Mouse (Mus musculus): ENCODE results near the gene Ap2s1. TPM values are rescaled to one million over a fixed set of nuclear protein-coding genes. Genes with fewer than 3 reads are reported as not detected.
A peak's percentile ranks its signal among the peaks of the same experiment; 100 is the strongest.
"Not testable (repeated sequence)": the region's sequence is repeated elsewhere in the genome, so short reads cannot be mapped to it uniquely, and the experiment has no call there.

The Ap2s1 gene
- 118 and 124 TPM in 2 replicates for polyA plus RNA-seq (2011; ENCODE audit: insufficient read length, low read depth, missing spikeins)

DNA sequence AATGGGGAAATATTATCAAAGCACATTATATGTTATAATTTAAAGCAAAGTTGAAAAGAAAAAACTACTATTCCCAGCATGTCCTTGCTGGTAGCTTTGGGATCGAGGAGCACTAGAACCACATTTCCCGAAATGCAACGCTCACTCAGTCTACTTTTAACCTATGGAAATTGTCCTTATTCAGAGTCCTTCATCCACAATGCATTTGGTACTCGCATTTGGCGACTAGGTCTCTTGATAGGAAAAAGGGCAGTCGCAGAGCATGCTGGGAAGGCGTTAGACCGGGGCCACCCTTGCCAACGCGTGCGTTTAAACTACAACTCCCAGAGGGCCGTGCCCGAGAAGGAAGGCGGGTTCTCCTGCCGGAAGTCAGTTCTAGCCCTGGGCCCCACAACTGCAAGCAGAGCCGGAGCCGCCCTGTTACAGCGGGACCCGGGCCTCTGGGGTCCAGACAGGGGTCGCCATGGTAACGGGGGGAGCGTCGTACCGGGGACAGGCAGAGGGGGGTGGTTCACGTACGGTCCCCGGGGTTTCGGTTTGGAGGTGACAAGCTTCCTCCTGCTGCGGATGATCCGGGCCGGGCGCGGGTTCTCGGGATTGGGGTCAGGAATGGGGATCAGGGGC, at the start of gene Ap2s1:
TSS of gene Ap2s1 (plus strand) at position 338 of the 624 bp plus-strand sequence.
- H3K4me1 ChIP-seq (ENCODE audit: control insufficient read depth, insufficient read depth, low read length): peaks cover 6% of the 10 kb centered on the region; the same call in 1 of the 2 replicates
- TF ChIP-seq CTCF (IDR thresholded peaks at IDR 0.05; ENCODE audit: borderline replicate concordance, insufficient read depth, low read length) (no peak), POLR2A (IDR thresholded peaks at IDR 0.05; ENCODE audit: low read depth, low read length) (peak; percentile 67)
- H3K27ac ChIP-seq (ENCODE audit: insufficient read depth, low read length): no peak within 1 kb of the TSS
- H3K4me3 ChIP-seq (ENCODE audit: insufficient read depth, low read length): peak within 1 kb of the TSS; percentile 97

DNA sequence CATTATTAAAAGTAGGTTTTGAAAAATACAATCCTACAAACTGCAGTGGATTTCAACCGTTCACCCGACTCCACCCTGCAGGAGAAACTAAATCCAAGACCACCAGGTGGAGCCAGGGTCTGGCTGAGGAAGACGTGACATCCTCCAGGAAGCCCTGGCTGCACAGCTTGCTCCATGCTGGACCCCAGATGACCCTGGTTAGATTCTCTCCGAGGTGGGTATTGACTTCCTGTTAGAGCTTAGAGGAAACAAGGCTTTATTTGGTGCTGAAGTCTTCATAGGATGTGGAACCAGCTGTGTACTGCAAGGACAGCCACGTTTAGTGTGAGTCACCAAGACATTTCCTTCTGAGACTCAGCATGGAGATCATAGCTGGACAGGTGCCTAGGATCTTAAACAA, 49.0 kb upstream of the Ap2s1 start:
- no peak for TF ChIP-seq CTCF (IDR thresholded peaks at IDR 0.05; ENCODE audit: borderline replicate concordance, insufficient read depth, low read length)
- TF ChIP-seq POLR2A (IDR thresholded peaks at IDR 0.05; ENCODE audit: low read depth, low read length): no peak

DNA sequence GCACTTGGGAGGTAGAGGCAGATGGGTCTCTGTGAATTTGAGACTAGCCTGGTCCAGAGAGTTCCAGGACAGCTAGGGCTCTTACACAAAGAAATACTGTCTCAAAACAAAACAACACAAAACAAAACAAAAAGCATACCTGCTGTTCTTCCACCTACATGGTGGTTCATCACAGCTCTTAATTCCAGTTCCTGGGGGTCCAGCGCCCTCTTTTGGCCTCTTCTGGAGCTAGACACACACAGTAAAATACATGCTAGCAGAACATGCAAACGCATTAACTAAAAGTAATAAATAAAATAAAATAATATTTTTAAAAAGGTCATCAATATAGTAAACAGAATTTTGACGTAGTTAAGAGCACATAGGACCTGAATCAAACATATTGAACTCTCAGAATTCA, 43.2 kb upstream of the Ap2s1 start:
- H3K4me1 ChIP-seq (ENCODE audit: control insufficient read depth, insufficient read depth, low read length): no peaks in the 10 kb centered on the region
- H3K4me3 ChIP-seq (ENCODE audit: insufficient read depth, low read length): no peak overlapping the region
- H3K27ac ChIP-seq (ENCODE audit: insufficient read depth, low read length): no peak overlapping the region
- TF ChIP-seq CTCF (IDR thresholded peaks at IDR 0.05; ENCODE audit: borderline replicate concordance, insufficient read depth, low read length) (no peak), POLR2A (IDR thresholded peaks at IDR 0.05; ENCODE audit: low read depth, low read length) (no peak)

More for the DNA sequence above, 49.0 kb upstream of the Ap2s1 start:
- no peak overlapping the region for H3K4me3 ChIP-seq (ENCODE audit: insufficient read depth, low read length)
- H3K27ac ChIP-seq (ENCODE audit: insufficient read depth, low read length): no peak overlapping the region
- H3K4me1 ChIP-seq (ENCODE audit: control insufficient read depth, insufficient read depth, low read length): no peaks in the 10 kb centered on the region

DNA sequence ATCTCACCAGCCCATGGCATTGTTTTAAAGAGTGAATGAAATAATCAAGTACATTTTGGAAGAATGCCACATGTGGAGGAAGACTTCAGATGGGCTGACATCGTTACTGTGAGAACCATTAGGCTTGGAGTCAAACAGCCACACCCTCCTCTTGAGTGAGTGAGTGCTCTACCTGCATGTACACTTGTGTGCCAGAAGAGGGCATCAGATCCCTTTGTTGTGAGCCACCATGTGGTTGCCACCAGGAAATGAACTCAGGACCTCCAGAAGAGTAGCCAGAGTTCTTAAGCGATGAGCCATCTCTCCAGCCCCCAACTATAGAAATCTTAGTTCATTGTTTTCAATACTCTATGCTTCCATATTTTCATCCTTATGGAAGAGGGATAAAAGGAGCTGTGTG, 39.2 kb upstream of the Ap2s1 start:
- Histone ChIP-seq H3K4me1 (ENCODE audit: control insufficient read depth, insufficient read depth, low read length) (no peaks in the 10 kb centered on the region), H3K4me3 (ENCODE audit: insufficient read depth, low read length) (no peak overlapping the region), H3K27ac (ENCODE audit: insufficient read depth, low read length) (no peak overlapping the region)
- TF ChIP-seq POLR2A (IDR thresholded peaks at IDR 0.05; ENCODE audit: low read depth, low read length) (no peak), CTCF (IDR thresholded peaks at IDR 0.05; ENCODE audit: borderline replicate concordance, insufficient read depth, low read length) (peak; percentile 43; the same call in 1 of the 2 replicates)

DNA sequence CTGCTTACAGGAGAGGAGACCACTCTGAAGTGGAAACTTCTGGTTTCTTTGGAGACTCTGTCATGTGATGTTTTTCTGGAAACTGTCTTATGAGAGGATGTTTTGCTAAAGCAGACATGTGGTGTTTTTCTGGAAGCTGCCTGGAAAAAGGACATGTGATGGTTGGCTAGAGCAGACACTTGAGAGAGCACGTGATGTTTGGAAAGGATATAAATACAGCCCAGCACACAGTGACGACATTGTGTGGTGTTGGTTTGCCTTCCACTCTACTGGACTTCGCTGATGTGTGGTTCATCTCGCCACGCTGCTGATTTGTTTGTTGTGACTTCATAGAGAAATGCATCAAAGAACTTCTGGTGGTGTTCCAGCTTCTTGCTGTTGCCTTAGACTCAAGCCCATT, 37.6 kb upstream of the Ap2s1 start:
- Histone ChIP-seq H3K4me1 (ENCODE audit: control insufficient read depth, insufficient read depth, low read length) (no peaks in the 10 kb centered on the region), H3K27ac (ENCODE audit: insufficient read depth, low read length) (no peak overlapping the region), H3K4me3 (ENCODE audit: insufficient read depth, low read length) (no peak overlapping the region)
- no peak for TF ChIP-seq POLR2A (IDR thresholded peaks at IDR 0.05; ENCODE audit: low read depth, low read length)
- TF ChIP-seq CTCF (IDR thresholded peaks at IDR 0.05; ENCODE audit: borderline replicate concordance, insufficient read depth, low read length): no peak

DNA sequence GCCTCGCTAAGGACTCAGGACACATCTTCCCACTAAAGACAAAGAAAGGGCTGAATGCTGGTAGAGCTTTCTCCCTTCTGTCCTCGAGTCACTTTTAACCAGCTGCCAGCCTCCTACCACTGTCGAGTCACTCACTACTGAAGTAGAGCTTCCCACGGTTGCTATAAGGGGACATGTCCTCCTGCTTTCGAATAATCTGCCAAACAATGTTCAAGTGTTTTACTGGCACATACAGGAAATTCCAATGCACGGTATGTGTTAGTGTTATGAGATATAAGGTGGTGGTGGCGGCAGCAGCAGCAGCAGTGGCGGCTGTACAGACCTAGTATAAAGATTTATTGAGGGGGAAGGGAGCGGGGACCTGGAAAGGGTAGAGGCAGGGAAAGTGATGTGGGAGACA, 31.8 kb upstream of the Ap2s1 start:
- Histone ChIP-seq H3K27ac (ENCODE audit: insufficient read depth, low read length) (no peak overlapping the region), H3K4me3 (ENCODE audit: insufficient read depth, low read length) (no peak overlapping the region), H3K4me1 (ENCODE audit: control insufficient read depth, insufficient read depth, low read length) (peaks cover 9% of the 10 kb centered on the region)
- TF ChIP-seq CTCF (IDR thresholded peaks at IDR 0.05; ENCODE audit: borderline replicate concordance, insufficient read depth, low read length) (no peak), POLR2A (IDR thresholded peaks at IDR 0.05; ENCODE audit: low read depth, low read length) (no peak)

DNA sequence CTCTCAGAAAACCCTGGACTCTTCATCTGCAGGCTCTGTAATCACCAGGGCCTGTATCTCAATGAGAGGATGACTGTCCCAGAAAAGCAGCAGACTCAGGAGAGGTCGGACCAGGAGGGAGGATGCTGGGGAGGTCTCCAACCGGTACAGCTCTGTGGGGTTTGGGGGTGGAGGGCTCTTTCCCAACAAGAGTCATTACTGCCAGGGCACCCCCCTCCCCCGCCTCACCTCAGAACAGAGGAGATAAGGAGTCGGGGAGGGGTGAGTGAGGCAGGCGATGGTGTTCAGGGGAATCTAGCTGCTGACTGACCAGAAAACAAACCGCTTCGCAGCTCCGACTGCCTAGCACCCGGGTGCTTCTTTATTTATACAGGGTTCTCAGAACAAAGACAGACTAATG, 30.0 kb upstream of the Ap2s1 start:
- H3K4me1 ChIP-seq (ENCODE audit: control insufficient read depth, insufficient read depth, low read length): peaks cover 9% of the 10 kb centered on the region
- no peak overlapping the region for H3K4me3 ChIP-seq (ENCODE audit: insufficient read depth, low read length)
- no peak overlapping the region for H3K27ac ChIP-seq (ENCODE audit: insufficient read depth, low read length)
- no peak for TF ChIP-seq POLR2A (IDR thresholded peaks at IDR 0.05; ENCODE audit: low read depth, low read length)
- no peak for TF ChIP-seq CTCF (IDR thresholded peaks at IDR 0.05; ENCODE audit: borderline replicate concordance, insufficient read depth, low read length)

DNA sequence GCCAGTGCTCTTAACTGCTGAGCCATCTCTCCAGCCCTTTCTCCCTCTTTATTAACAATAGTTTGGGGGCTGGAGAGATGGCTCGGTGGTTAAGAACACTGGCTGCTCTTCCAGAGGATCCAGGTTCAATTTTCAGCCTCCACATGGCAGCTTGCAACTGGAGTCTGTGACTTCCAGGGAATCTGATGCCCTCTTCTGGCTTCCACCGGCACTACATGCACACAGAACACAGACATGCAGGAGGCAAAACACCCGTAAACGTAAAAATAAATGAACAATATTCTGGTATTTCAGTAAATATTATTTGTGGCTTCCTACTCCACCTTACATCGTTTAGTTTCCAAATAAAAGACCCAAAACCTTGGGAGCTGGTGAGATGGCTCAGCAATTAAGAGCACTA, 27.6 kb upstream of the Ap2s1 start:
- H3K4me1 ChIP-seq (ENCODE audit: control insufficient read depth, insufficient read depth, low read length): peaks cover 9% of the 10 kb centered on the region
- TF ChIP-seq POLR2A (IDR thresholded peaks at IDR 0.05; ENCODE audit: low read depth, low read length) (no peak), CTCF (IDR thresholded peaks at IDR 0.05; ENCODE audit: borderline replicate concordance, insufficient read depth, low read length) (no peak)
- no peak overlapping the region for H3K4me3 ChIP-seq (ENCODE audit: insufficient read depth, low read length)
- no peak overlapping the region for H3K27ac ChIP-seq (ENCODE audit: insufficient read depth, low read length)

DNA sequence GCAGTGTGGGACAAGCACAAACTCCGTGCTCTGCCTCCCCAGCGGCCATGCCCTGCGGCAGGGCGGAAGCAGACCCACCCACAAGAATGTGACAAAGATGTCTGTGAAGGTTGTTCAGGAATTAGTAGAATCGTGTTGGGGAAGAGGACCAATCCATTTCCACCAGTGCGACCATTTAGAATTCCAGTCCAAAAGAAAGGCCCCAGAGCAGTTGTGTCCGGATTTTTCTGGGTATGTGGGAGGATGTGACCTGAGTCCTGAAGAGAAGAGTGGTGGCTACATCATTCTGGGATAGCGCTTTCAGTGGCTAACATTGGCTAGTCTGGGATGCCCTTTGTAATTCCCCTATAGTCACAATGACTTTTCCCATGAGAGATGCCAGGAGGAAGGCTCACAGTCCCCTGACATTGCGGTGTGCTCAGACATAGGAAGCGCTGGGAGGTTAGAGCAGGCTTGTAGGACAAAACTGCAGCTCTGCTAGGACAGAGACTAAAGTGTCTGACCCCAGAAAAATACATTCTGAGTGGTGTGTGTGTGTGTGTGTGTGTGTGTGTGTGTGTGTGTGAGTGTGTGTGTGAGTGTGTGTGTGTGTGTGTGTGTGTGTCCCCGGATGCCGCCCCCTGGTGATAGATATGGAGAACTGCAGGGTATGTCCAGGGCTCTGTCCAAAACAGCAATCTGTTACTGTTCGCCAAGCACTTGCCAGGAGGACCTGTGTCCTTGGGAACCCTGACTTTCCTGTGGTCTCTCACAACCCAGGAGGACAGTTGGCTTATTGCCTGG, 25.4 kb upstream of the Ap2s1 start:
- no peaks in the 10 kb centered on the region; the same call in 1 of the 2 replicates for H3K4me1 ChIP-seq (ENCODE audit: control insufficient read depth, insufficient read depth, low read length)
- no peak overlapping the region for H3K27ac ChIP-seq (ENCODE audit: insufficient read depth, low read length)
- TF ChIP-seq CTCF (IDR thresholded peaks at IDR 0.05; ENCODE audit: borderline replicate concordance, insufficient read depth, low read length): no peak
- TF ChIP-seq POLR2A (IDR thresholded peaks at IDR 0.05; ENCODE audit: low read depth, low read length): no peak
- no peak overlapping the region for H3K4me3 ChIP-seq (ENCODE audit: insufficient read depth, low read length)

DNA sequence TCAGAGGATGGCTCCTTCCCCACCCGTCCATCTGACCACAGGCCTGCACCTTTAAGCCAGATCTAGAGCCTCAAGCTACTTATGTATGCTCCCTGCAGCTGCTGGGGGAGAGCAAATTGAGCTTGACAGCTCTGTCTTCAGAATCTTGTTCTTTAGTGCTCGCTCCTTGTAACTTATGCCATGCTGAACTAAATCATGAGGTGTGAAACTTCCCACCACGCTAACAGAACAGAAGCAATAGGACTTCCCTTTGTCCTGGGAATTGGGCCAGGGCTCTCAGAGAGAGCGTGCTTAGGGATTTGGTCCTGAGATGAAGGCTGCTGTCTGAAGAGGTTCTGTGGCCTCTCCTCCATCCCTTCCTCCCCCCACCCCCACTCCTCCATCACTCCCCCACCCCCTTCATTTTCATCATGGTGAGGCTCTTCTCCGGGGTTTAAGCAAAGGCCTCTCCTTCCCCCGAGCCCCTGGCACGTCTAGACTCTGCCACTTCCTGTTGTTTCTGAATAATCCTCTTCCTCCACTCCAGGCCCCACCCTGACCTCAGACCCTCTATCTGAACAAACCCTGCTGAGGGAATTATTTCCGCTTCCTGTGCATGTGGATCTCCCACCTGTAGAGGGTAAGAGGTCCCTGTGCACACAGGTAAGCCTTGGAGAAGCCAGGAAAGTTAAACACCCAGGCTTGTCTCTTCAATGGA, 21.6 kb upstream of the Ap2s1 start:
- H3K4me1 ChIP-seq (ENCODE audit: control insufficient read depth, insufficient read depth, low read length); H3K4me3 ChIP-seq (ENCODE audit: insufficient read depth, low read length); H3K27ac ChIP-seq (ENCODE audit: insufficient read depth, low read length): not testable (repeated sequence)

Data from embryonic fibroblast, embryonic 13.5 days (primary cell).